Mouse (Mus musculus) right cerebral cortex, postnatal 10 days (tissue): Measurements from ENCODE around the gene 1700020N01Rik.

Source experiments
- DNase-seq, 2 experiments: peaks; one replicate each; pipeline ENCODE4 v3.0.0; 2021; ENCODE audit warnings: low spot score in 2 of 2

Gene 1700020N01Rik

DNA sequence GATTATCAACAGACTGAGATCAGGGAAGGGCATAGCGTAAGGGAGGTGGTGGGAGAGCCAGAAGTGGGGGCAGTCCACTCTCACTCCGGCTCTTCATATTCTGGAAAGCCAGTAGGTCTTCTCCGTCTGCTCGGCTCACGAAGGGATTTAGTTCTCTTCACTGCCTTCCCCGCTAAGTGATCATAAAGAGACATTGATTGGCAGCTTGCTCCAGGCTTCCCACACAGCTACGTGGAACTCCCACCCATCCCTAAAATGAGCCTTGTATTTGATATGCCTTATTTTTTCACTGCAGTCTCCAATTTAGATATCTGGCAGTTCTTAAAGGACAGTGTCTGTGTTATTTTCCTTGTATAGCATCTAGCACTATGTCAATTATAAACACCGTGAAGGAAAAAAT, 11.5 kb downstream of the 1700020N01Rik start:
- DNase-seq = peak; percentile 42 to 63

DNA sequence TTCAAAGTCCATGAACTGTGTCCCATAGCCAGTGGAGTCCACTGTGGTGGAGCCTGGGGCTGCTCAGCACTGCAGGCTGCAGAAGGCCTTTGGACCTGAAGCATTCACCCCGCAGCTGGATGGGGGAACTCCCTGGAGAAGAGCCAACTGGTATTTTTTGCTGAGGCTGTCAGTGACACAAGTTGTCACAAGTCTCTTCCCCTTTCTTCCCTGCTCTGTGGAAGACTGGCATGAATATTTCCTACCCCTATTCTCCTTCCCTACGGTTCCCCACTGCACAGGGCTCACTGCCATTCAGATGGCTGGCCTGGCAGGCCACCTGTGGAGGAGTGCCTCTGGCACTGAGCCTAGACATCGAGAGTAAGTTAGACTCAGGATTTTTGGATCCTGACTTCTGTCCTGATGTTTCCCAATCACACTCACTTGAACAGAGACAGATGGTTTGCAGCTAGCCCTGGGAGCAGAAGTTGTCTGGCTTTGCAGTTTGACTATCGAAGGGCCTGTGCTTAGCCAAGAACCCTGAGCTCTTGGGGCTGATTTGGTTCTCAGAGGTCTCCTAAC, 12.1 kb downstream of the 1700020N01Rik start:
- peak; percentile 72 to 75 for DNase-seq

GRCm38 (mm10) chr10:21605601-21606000, 12.7 kb downstream of the 1700020N01Rik start:
- peak; percentile 53 to 78 for DNase-seq

DNA sequence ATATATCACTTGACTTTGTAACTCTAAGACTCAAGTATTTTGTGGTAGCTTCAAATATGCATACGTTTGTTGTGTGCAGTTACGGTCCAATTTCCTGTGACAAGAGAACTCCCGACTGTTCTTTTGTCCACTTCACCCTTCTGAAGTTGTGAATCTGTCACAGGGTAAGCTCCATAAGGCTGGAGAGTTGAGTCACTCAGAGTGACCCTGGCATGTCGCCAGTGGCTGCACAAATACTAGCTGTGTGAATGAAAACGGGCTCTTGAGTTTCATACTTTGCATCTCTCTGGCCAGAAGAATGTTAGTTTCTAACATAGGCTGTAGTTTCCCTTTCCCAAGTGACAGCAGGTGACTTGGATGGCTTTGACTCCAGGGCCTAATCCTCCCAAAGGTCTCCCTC, 14.0 kb downstream of the 1700020N01Rik start:
- no peak for DNase-seq

DNA sequence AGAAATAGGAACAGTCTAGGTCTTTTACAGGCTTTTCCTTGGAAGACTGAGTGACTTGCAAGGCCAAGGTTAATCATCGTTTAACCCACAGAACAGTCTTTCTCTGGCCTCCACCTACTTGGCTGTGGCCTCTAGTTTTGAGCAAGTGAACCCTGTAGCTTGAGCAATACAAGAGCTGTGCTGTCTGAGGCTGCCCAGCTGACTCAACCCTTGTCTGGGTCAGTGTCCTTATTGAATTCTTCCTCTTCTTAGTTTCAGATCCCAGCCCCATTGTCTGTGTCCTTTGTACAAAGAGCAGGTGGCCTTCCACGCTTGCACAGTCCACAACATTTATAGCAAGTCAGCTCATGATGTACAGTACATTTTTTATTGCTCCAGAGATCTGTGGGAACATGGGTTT, 16.6 kb downstream of the 1700020N01Rik start:
- no peak for DNase-seq

DNA sequence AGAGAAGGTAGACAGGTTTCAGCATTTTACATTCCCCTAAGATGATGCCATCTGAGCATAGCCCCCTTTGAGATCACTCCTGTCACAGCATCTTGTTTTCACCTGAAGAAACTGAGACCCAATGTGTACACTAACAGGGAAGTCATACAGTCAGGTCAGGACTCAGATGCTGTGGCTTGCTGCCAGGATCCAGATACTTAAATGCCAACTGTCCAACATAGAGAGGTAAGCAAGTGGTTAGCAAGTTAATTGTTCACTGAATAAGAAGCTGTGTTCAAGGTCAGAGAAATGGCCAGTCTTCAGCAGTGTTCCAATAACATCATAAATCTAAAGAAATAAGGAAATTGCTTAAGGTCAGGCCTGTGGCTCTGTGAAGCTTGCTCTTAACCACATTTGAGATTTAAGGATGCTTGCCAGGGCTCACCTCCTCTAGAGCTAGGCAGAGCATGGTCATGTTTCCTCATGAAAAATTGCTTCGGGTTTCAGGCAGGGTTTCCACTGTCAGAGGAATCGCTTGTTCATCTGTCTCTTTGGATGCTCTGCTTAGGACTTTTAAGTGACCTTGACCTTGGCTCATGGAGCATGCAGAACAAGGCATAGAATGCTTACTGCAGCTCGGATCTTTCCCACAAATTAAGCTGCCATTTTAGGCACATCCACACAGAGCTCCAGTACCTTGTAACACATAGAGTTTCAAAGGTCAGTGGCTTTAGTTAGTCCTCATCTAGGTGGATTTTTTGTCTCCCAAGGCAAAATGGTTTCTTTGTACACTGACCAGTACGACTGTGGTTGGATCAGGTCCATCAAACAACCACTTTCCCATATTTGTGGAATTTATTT, 20.3 kb downstream of the 1700020N01Rik start:
- DNase-seq = no peak

GRCm38 (mm10) chr10:21614520-21614919, 21.6 kb downstream of the 1700020N01Rik start:
- DNase-seq = no peak

DNA sequence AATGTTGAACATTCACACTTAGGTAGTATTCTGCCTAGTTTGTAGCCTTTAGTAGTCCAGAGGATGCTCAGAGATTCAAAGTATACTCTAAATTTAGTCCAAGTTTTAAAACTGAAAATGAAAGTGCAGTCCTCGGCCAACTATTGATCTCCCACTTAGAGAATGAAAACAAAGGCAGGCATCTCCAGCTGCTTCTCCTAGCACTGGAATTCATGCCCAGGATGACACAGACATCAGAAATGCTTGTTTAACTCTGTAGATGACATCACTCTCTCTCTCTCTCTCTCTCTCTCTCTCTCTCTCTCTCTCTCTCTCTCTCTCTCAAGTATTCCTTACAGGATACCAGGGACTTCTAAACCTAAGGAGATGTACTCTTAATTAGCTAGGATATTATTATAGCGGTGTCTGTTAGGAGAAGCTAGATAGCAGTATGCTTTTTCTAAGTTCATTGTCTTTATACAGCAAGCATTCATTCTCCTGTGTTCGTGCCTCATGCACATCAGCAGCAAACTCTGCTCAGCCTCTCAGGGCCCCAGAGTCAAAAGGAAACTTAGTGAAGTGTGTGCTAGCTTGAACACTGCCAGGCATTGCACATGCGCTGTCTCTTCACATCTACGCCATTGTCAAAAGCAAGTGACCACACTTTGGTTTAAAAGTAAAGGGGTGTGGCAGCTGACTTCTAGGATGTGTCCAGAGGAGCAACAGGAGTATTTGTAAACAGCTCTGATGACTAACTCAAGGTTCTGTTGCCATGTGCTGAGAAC, 26.0 kb downstream of the 1700020N01Rik start:
- DNase-seq = no peak

- no peak for DNase-seq
Measured at GRCm38 (mm10) chr10:21622065-21622464, 29.1 kb downstream of the 1700020N01Rik start.

GRCm38 (mm10) chr10:21628555-21628954, 35.6 kb downstream of the 1700020N01Rik start:
- DNase-seq = no peak

- DNase-seq = no peak
Measured at GRCm38 (mm10) chr10:21629031-21629740, 36.2 kb downstream of the 1700020N01Rik start.

DNA sequence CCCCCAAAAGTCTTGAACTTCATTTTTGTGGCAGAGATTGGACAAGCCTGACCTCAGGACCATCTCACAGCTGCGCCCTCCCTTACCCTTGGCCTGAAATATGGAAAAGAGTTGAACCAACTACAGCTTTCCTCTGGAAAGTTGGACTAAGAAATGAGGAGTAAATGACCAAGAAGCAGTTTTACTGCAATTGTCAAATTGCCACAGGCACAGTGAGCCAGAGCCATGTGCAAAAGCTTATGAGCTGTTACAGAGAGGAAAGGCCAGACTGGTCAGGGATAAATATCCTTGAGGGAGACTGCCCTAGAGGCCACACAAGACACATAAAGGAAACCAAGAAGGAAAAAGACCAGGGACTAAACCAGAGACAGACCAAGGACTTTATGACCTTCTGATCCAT, 38.5 kb downstream of the 1700020N01Rik start:
- DNase-seq = no peak

DNA sequence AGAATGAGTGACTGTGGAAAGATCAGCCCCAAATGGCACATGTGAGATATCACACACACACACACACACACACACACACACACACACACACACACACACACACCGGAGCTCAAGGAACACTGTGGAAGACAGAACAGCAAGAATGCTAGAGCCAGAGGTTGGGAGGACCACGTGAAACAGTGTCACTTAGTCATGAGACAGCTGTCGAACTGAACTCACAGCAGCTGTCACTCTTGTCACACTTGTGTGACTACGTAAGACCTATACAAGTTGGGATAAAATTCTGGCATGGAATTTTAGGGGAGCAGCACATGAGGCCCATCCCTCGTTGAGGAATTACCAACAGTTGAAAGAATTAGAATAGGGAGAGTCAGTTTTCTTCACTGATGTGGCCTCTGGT, 39.7 kb downstream of the 1700020N01Rik start:
- no peak for DNase-seq

- DNase-seq = no peak
Measured at GRCm38 (mm10) chr10:21635988-21636710, 43.2 kb downstream of the 1700020N01Rik start.

GRCm38 (mm10) chr10:21636711-21637081, 43.8 kb downstream of the 1700020N01Rik start:
- DNase-seq = peak in 1 of 2 experiments; percentile 43

DNA sequence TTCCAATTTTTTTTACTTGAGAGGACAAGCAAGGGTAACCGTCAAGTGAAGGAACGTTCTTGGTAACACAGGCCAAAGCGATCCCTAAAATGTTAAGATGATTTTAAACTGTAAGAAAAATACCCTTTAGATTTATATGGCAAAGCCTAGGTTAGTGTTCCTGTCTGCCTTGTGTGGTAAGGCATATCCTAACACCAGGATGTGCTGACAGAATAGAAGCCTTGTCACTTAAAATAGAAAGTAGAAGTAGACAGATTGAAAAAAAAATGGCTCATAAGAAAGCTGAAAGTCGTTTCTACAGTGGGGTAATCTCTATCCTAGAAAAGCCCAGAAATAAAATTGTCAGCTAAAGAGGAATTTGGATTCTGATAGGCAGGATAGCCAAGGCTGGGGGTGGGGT, 58.4 kb downstream of the 1700020N01Rik start:
- DNase-seq = no peak

DNA sequence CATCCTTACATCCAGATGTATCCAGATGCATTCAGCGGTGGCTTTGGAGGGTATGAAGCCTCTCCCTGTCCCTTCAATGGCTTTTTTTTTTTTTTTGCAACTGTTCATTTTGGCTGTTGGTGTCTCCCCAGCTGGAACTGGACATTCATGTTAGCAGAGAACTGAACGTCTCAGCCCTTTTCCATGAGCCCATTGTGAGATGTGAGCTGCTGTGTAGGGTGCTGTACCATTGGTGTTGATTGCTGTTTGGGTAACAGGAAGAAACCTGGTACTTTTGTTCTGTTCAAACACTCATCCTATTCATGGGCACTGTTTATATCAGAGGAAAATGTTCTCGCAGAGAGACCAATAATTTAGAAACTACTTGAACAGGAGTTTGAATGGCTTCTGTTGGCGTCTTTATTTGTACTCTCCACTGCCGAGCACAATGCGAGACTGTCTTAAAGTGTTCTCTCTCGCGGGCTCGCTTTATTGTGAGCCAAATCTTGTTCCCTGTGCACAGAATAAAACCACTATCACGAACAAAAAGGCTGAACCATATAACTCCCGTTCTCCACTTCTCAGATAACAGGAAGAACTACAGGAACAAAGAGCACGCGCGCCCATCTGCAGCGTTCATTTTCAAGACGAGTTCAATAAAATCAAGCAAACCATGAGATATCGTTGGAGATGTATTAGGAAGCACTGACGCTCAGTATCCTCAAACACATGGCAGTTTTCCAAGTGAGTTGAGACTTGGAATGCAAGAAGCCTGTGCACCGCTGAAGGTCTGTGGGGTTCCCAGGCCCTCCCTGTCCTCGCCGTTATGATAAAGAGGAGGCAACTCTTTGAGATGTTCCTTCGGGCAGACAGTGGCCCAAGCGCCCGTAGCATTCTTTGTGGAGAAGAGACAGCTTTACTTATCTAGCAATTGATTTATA, 59.7 kb downstream of the 1700020N01Rik start:
- DNase-seq = peak in 1 of 2 experiments; percentile 38

- no peak for DNase-seq
Measured at GRCm38 (mm10) chr10:21653469-21653868, 60.5 kb downstream of the 1700020N01Rik start.

DNA sequence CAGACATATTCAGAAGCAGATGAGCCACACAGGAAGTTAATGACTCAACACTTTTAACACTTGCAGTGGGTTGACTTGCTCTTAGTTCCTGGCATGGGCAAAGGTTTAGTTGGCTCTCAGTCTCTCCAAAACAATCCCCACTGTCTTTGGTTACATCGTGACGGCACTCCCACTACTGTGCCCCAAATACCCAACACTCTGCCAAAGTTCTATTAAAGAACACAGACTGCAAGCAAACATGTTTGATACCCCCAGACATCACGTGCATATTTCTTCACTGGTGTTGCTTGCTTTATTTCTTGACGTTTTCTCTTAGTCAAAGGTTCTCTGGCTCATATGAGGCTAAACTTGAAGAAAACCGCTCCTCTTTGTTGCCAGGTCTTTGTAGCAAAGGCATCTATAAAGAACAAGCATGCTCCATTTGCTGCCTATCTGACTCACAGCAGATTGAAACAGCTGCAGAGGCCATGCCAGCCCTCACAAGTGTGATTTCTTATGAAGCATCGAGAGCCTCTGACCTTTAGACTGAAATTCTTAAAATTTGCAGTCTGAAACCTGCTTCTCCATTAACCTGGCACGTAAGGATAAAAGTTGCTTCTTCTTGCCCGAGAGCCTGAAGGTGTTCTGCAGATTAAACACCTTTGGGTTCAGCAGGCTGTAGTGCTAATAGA, 66.8 kb downstream of the 1700020N01Rik start:
- no peak for DNase-seq

- DNase-seq = no peak
Measured at GRCm38 (mm10) chr10:21668976-21669375, 76.0 kb downstream of the 1700020N01Rik start.
